Mouse (Mus musculus): ENCODE data around the gene Churc1.
"Not testable (repeated sequence)": the region's sequence is repeated elsewhere in the genome, so short reads cannot be mapped to it uniquely, and the experiment has no call there.

Gene Churc1

DNA sequence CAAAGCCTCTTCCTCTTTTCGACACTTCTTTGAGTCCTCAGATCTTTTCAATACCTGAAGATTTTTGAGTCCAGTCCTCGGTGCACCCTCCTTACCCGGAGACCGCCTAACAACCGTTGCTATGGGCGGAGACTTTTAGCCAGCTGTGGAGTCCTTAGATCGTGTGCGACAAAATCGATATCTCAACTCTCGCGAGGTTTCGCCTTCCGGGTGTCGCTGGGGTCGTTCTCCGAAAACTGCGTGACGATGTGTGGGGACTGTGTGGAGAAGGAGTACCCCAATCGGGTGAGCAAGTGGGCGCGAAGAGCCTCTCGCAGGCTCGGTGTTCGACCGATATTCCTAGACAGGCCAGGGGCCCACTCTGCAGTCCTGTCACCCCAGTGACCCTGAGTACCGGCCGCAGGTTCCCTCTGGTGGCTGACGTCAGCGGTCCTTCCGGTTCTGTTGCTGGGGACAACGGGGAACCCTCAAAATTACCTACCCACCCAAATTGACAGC lies at the start of gene Churc1, which contains the start of gene Fntb:
Churc1 (plus strand) TSS at position 185 of the 498 bp plus-strand sequence.
Fntb (plus strand) TSS at position 236 of the 498 bp plus-strand sequence.
- DNase-seq (ENCODE audit: low read depth, low spot score) = peak; percentile 74

DNA sequence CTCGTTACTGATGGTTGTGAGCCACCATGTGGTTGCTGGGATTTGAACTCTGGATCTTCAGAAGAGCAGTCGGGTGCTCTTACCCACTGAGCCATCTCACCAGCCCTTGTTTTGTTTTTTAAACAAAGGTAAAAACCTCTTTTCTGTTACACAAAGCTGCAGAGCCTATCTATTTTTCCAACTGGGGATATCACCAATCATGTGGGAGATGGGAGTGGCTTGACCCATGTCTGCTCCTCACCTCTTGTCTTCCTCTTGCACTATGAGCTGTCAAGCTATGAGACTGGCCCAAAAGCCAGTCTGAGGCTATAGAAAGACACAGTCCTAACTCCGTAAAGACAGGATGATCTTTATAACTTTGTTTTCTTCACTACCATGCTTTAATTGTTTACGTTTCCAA lies 47.0 kb upstream of the Churc1 start:
- DNase-seq (ENCODE audit: low read depth, low spot score) = no peak

DNA sequence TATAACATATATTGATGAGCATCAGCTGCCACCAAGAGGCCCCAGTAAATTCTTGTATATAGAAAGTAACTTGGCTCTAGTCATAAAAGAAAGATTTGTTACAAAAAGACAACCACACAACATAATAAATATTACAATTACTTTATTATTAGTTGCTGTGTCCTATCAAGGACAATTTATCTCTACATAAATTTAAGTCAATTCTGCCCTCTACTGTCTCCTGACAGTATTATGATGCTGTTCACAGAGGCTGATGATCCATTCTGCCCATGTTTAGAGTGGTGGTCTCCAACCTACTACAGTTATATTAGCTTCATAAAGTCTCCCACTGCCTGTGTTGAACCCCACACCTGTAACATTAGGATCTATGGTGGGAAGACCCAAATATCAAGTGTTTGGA lies 44.8 kb upstream of the Churc1 start:
- no peak for DNase-seq (ENCODE audit: low read depth, low spot score)

DNA sequence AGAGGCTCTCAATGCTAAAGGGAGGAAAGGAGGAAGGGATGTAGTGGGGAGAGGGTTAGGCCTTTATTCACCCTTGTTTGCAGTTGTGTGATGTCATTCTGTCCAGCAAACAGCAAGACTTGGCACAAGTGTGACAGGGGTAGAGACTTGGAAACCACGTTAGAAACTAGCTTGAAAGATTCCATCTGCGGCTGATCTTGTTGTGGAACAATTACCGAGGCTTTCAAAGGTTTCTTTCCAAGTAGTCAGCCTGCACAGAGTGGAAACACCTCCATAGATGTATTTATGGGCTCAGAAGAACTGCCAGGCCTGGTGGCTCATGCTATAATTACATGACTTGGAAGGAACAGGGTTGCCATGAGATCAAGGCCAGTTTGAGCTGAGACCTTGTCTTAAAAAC lies 43.3 kb upstream of the Churc1 start:
- no peak for DNase-seq (ENCODE audit: low read depth, low spot score)

DNA sequence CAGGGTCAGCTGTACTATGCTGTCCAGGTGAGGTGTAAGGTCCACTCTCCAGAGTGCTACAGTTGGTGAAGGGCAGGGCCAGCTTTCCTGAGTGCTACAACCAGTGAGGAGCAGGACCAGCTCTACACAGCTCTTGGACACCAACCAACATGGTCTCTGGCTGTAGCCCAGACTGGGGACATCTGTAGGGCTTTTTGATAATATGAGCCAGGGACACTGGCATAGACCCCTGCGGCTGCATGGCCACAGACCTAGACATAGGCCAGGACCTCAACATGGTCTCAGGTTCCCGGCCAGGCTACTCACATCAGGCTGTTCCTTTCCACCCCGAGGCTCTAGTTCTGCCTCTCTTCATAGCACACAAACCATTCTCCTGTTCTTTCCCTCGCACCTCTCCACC lies 37.4 kb upstream of the Churc1 start:
- no peak for DNase-seq (ENCODE audit: low read depth, low spot score)

DNA sequence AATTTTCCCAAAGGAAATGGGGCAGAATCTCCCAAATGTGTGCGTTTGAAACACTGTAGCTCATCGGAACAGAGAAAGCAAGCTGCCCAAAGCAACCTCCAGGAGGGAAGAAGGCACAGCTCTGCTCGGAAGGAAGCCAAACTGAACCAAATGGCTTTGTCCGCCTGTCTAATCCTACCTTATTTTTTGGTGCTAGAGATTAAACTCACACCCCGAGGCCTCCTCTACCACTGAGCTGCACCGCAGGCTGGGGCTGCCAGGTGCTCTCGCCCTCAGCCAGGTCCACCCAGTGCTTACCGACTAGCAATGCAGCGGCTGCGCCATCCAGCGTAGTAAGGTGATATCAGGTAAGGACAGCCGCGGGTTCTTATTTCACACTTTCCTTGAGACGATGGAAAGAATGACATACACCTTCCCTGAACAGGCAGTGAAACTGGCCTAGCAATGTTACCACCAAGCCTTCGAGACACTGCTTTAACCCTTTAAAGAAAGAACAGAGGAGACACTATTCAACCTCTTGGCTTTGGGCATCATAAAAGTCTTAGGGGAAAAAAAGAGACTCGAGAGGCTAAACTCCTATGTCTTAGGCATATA lies 14.4 kb upstream of the Churc1 start:
- no peak for DNase-seq (ENCODE audit: low read depth, low spot score)

DNA sequence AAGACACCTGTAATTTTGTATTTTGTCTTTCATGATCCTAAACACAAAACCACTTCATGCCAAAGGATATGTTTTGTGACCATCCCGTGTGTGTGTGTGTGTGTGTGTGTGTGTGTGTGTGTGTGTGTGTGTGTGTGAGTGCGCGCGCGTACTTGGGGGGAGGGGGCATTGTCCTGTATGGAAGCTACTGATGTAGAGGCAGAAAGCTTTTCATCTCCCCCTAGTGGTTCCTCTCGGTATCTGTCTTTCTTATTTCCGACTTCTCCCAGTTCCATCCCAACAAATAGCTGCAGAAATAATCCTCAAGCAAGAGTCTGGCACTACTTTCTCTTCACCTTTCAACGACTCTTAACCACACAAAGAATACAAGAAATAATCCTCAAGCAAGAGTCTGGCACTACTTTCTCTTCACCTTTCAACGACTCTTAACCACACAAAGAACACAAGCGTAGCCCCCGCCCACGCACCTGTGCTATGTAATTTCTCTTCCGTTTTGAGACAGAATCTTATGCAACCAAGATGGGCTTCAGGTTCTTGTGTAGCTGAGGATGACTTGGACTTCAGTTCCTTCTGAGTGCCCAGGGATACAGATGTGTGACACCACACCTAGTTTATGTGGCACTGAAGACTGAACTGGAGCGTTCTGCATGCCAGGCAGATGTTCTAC lies 12.6 kb upstream of the Churc1 start:
- peak; percentile 42 for DNase-seq (ENCODE audit: low read depth, low spot score)

DNA sequence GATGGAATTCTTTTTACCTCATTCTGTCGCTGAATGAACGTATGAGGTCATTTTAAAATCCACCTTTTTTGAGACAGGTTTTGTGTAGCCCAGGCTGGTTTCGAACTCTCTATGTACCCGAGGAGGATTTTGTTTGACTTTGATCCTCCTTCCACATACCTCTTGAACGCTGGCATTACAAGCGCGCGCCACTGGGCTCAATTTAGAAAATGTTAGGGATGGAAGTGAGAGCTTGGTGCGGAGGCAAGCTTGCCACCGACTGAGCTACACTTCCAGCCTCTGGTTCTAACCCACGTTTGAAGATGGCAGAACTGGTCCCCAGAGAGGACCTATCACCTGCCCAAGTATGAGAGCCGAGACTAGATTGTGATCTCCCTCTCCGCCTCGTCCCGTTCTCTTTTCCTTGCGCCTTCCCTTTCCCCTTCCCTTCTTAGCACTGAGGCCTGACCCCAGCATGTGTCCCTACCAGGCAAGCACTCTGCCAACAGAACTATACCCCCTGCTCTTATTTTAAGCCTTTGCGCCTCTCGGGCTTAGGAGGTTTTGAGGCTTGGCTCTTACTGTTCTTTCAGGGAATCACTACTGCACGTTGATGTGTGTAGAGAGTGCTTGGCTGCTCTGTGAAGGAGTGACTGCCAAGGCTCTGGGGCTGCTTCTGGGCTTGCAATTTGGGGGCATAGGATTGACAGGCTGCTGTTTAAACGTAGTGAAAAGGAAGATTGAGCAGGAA lies 728 bp downstream of the Churc1 start:
- no peak for DNase-seq (ENCODE audit: low read depth, low spot score)

DNA sequence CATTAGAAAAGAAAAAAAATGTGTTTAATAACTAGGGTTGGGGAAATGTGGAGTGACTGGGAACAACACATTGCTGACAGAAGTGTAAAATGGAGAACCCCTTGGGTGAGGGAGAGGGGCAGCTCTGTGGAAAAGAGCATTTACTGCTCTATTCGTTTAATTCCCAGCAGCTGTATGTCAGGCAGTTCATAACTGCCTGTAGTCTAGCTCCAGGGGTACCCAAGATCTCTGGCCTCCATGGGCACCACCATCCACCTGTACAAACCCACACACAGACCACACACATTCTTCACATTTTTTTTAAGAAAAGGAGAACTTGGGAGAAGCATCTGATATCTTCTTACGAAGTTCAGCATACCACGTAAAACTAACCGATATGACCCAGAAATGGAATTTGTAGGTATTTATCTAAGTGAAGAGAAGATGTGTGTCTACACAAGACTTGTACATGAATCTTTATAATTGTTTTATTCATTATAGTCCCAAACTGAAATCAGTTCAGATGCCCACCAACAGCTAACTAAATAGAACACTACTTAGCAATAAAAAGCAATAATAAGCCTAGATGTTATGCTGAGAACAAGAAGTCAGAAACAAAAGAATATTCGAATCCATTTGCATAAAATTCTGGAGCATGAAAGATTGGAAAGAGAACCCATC lies 5.6 kb downstream of the Churc1 start:
- DNase-seq (ENCODE audit: low read depth, low spot score) = no peak

DNA sequence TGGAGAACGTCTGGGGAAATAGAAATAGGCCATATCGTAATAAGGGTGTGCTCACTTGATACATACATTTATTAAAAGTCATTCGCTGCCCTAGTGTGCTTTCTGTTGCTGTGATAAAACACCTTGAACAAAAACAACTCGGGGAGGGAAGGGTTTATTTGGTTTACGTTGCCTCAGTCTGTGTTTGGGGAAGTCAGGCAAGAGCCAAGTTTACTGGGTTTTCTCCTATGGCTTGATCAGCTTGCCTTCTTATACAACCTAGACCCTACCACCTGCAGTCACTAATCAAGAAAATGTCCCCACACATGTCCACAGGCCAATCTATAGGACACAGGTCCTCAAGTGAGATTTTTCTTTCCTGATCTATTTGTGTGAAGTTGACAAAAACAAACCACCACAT lies 6.2 kb downstream of the Churc1 start:
- DNase-seq (ENCODE audit: low read depth, low spot score) = no peak

DNA sequence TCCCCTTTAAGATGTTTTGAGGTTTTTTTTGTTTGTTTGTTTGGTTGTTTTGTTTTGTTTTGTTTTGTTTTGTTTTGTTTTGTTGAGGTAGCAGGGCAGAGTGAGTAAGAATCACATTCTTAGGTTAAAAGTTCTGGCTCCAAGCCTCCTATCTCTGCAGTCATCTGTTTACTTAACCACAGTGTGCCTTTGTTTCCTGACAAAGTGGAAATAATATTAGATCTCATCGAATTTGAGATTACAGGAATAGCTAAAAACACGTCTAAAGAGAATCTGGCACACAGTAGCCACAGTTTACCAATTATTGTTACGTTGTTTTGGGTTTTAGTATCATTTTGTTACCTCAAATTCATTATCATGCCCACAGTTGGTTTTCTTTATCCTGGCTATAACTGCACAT lies 9.3 kb downstream of the Churc1 start:
- DNase-seq (ENCODE audit: low read depth, low spot score) = no peak

DNA sequence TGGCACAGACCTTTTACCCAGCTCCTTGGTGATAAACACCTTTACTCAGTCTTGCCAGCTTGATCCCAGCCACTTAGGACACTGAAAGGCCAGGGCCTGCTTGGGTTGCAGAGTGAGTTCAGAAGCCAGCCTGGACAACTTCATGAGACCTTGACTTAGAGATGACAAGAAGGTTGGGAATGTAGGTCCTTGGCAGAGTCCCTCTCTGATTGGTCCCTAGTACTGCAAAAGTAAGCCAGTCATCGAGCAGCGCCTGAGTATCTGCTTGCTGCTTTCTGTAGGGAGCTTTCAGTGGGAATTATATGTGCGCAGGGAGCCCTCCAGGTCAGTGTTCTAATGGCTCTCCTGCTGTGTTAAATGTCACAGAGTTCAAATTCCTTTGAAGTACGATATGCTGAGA lies 9.8 kb downstream of the Churc1 start:
- DNase-seq (ENCODE audit: low read depth, low spot score) = no peak

DNA sequence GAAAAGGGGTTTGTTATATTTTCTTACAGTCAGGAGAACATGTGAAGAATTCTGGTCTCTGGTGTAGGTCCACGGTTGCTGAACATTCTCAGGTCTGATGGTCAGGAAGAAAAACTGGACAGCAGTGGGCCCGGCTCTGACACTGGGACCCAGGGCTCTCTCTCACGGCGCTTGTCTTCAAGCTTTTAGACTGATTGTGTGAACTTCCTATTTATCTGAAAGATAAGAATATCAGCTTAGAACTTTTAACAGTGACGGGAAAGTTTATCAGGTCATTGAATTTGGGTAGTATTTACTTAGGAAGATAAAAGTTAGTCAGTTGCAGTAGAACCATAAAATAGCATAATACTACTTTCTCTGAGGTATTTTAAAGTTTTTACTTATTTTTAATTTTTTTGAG lies 11.6 kb downstream of the Churc1 start:
- no peak for DNase-seq (ENCODE audit: low read depth, low spot score)

DNA sequence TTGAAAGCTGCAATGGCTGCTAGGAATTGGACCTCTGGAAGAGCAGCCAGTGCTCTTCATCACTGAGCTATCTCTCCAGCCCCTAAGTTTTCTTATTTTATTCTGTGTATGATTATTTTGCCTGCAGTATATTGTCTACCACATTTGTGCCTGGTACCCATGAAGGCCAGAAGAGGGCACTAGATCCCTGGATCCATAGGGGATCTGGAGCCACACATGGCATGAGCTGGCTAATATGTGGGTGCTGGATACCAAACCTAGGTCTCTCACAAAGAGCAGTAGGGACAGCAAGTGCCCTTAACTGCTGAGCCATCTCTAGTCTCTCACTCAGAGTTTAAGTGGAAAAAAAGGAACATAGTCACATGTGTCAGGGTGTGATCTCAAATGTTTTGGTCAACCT lies 12.5 kb downstream of the Churc1 start:
- DNase-seq (ENCODE audit: low read depth, low spot score) = no peak

DNA sequence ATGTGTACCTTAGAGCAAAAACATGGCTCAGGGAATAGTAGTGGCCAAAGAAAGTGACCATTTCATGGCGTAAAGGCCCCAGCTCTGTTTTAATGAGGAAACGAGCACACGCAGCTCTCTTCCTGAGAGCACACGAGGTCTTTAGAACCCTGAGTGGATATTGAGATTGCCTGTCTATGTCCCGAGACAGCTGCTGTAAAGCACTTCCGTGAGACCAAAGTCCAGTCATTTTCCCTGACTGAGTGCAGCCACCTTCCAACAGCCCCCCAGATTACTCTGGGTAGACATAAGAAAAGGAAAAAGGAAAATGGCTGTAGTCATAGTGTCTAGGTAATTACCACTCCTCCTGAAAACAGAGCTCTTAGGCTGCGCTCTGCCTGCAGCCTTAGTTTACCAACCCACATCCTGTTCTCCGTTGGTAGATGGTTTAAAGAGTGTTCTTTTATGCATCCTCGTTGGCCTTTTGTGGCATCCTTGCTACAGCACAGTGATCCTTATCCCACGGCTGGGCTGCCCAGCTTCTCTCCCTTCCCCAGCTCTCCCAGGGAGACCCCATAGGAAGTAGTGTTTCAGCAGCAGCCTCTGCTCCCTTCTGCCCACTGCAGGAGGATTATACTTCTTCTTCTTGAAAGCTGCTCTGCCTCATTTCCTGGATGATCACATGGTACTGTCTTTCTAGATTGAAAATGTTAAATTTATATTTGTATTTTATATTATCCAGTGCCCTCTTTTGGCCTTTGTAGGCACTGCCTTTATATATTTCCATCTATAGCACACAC lies 13.2 kb downstream of the Churc1 start:
- DNase-seq (ENCODE audit: low read depth, low spot score) = no peak

DNA sequence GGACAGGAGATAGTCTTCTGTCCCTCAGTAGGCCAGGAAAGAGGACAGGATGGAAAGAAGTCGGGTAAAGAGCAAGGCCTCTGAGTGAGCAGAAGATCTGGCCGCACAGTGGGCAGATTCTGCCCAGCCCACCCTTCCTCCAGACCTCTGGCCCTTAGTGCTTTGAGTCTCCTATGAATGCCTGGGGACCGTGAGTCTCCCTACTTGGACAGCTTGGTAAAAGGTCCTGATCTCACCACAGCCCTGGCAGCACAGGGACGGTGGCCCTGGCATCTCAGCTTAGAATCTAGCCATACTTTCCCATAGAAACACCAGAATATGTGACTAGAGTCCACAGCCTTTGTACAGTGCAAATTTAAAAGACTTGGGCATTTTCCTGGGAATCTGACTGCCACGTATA lies 14.6 kb downstream of the Churc1 start:
- no peak for DNase-seq (ENCODE audit: low read depth, low spot score)

DNA sequence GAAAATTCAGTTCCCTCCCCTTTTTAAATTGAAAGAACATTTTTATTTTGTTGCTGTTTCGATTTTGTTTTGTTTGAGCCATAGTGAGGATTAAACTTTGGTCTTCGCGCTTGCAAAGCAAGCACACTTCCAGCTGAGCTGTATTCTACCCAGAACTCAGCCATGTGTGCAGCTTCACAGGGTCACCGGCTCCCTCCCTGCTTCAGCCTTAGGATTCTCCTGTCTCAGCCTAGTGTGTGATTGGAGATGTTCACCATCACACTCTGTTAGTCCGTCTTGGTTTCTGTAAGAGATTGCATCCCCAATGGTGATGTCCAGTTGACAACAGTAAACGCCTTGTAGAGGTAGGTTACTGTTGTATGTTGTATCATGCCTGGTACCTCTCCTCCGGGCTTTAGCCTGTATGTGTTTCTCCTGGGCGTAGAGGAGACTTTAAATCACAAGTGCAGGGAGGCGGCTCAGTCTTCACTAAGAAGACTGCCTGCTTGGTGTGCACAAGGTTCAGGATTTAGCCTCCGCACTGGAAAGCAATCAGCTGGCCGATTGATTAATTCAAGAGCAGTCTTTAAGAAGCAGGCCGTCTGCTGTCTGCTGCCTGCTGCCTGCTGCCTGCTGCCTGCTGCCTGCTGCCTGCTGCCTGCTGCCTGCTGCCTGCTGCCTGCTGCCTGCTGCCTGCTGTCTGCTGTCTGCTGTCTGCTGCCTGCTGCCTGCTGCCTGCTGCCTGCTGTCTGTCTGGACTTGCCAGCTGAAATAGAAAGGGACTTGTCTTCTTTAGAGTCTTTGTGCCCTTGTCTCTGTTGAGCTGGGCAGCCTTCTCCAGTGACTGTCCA lies 15.5 kb downstream of the Churc1 start:
- no peak for DNase-seq (ENCODE audit: low read depth, low spot score)

DNA sequence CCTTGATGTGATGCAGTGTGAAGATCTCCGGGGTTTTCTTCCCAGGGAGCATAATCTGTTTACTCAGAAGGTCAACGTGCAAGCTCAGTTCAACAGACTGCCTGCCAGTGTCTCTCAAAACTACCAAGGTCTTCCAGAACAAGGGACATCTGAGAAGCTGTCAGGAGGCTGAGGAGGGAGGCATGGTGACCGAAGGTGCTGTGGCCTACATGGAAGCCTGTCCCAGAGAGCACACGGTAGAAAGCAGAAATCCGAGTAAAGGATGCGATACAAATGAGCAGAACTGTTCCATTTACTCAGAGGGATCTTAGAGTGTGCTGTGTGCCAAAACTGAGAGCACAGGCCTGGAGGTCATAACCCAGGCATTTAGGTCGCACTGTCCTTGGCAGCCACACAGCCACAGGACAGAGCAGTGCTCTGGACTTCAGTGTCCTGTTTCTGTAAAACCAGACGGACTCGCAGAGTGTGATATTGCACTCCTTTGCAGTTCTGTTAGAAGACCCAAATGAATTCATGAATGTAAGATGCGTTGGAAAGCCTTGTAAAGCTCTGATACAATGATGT lies 18.8 kb downstream of the Churc1 start:
- no peak for DNase-seq (ENCODE audit: low read depth, low spot score)

DNA sequence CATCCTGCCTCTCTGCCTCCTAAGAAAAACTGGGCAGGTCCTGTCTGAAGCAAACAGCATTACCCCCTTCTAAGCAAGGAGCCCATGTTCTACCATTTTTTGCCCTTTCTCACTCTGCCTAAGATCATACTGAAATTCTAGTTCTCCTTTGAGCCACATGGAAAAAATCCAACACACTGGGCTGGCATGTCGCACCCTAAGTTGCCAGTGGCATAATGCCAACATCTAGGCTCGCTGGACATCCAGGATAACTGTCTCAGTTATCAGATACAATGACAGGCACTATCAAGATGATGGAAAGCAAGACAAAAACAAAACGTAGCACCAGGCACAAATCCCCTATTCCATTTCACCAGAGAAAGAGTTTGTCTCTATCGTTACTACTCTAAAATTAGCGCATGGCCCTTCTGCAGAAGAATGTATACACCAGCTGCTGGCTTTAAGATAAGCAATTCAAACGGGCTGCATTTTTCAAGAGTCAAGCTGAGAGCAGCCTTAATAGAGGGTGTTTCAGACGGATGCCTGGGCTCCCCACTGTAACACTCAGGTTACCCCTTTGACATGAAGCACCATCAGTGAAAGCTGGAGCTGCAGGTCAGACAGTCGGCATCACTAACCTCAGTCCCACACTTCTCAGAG lies 25.2 kb downstream of the Churc1 start:
- no peak for DNase-seq (ENCODE audit: low read depth, low spot score)

DNA sequence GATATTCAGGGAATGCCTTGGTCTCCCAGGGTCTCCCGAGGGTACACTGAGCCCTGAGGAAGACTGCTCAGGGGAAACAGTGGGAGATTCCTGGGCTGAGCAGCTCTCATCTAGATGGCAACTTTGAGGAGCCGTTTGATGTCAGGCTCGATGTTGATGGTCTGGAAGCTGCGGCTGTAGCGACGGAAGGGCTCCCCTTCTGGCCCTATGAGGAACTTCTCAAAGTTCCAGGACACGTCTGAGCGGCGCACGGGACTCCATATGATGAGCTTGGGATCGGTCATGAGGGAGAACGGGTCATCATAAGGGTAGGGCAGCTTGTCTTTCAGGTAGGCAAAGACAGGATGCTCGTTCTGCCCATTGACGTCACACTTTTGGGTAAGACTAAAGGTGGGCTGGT lies 27.2 kb downstream of the Churc1 start:
- not testable (repeated sequence) for DNase-seq (ENCODE audit: low read depth, low spot score)

Data from retina, postnatal 7 days (tissue).